Mouse (Mus musculus) lung, embryonic 16.5 days (tissue): ENCODE measurements around the gene Snu13. TPM values are rescaled to one million over a fixed set of nuclear protein-coding genes. Genes with fewer than 3 reads are reported as not detected.

ENCODE experiments used
- ATAC-seq: fragments of 200-750 bp; cut with Nextera tagmentation; 2 replicates; pipeline ENCODE4 v1.8.0; 2017; ENCODE audit warnings: low read depth, mild to moderate bottlenecking, moderate library complexity
- H3K27ac ChIP-seq: fragments of 300-500 bp; sonication (generic); 2 replicates; pipeline ENCODE4 v1.5.1; 2014; ENCODE audit warnings: mild to moderate bottlenecking, control low read depth, low read length
- H3K27me3 ChIP-seq: fragments of 300-500 bp; sonication (generic); 2 replicates; pipeline ENCODE4 v1.6.1; 2014; ENCODE audit warnings: low read depth, low read length, mixed read lengths; ENCODE audit not compliant: control insufficient read depth, insufficient read depth
- H3K36me3 ChIP-seq: fragments of 300-500 bp; sonication (generic); 2 replicates; pipeline ENCODE4 v1.6.1; 2014; ENCODE audit warnings: low read length; ENCODE audit not compliant: control insufficient read depth, insufficient read depth
- H3K4me1 ChIP-seq: fragments of 300-500 bp; sonication (generic); replicated peaks from 2 replicates; pipeline ENCODE4 v1.6.1; 2014; ENCODE audit warnings: low read length, mixed read lengths; ENCODE audit not compliant: control insufficient read depth, insufficient read depth
- H3K4me2 ChIP-seq: fragments of 300-500 bp; sonication (generic); 2 replicates; pipeline ENCODE4 v1.6.1; 2014; ENCODE audit warnings: low read depth, low read length, control low read depth
- H3K4me3 ChIP-seq: fragments of 300-500 bp; sonication (generic); 2 replicates; pipeline ENCODE4 v1.5.1; 2014; ENCODE audit warnings: mild to moderate bottlenecking, low read length, control low read depth
- H3K9ac ChIP-seq: fragments of 300-500 bp; sonication (generic); 2 replicates; pipeline ENCODE4 v1.6.1; 2014; ENCODE audit warnings: low read length, control low read depth
- H3K9me3 ChIP-seq: fragments of 300-500 bp; sonication (generic); 2 replicates; pipeline ENCODE4 v1.6.1; 2016; ENCODE audit warnings: low read length; ENCODE audit not compliant: control insufficient read depth
- WGBS: fragments of 180-500 bp; shearing (Covaris S2); extraction: QIAGEN DNeasy Blood & Tissue Kit; methylation state at CpG from one replicate; pipeline ENCODE4 v1.1.7; 2014; 5-methylcytosine and 5-hydroxymethylcytosine counted together
- polyA plus RNA-seq: library from polyadenylated mRNA; unstranded; fragments of >200 nt; fragmentation: Nextera tagmentation; extraction: Ambion mirVana; gene quantifications from 2 replicates; pipeline ENCODE4 v1.2.1, GENCODE M21; 2015

The Snu13 gene
- polyA plus RNA-seq: 260 and 272 TPM in 2 replicates

DNA sequence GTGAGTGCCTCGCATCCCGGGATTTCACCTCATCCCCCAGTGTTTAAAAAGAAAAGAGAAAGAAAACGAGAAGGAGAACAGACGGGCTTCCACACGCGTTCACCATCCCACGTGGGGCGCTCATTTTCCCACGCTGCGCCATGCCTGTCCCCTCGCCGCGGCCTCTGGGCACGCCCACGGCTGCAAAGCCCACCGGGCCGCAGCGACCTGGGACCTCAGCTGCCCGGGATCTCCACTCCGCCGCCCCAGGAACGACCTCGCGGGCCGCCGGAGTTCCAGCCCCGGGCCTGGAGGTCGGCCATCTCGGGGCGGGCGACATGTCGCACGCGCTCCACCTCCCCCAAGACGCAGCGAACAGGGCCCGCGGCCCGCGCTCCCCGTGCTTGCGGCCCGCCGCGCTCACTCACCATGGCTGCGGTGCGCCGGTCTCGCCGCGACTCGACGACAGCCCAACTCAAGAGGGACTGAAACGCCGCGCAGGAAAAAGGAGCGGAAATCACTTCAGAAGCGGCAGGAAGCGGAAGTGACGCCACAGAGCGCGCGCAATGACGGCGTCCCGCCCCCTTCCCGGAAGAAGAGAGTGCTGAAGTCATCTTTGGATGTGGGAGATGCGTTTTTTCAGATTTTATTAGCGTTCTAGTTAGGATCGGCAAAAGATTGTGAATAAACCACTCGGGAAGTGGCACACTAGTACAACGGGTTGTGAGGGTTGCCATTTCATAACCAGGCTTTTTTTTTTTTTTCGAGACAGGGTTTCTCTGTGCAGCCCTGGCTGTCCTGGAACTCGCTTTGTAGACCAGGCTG lies at the start of gene Snu13:
Snu13 (minus strand) TSS at position 519 of the 804 bp plus-strand sequence.
- no peaks in the 10 kb centered on the region for H3K9me3 ChIP-seq
- H3K36me3 ChIP-seq: peaks cover 11% of the 10 kb centered on the region
- peak; percentile 94 for ATAC-seq
- H3K4me2 ChIP-seq: peak within 1 kb of the TSS; percentile 83
- peaks cover 9% of the 10 kb centered on the region; the same call in 1 of the 2 replicates for H3K4me1 ChIP-seq
- H3K27me3 ChIP-seq: no peaks in the 10 kb centered on the region
- under 1% methylated on average over 65 of the region's 74 CpGs for WGBS
- peak within 1 kb of the TSS; percentile 100 for H3K4me3 ChIP-seq
- H3K27ac ChIP-seq: peak within 1 kb of the TSS; percentile 88
- H3K9ac ChIP-seq: peak within 1 kb of the TSS; percentile 97

DNA sequence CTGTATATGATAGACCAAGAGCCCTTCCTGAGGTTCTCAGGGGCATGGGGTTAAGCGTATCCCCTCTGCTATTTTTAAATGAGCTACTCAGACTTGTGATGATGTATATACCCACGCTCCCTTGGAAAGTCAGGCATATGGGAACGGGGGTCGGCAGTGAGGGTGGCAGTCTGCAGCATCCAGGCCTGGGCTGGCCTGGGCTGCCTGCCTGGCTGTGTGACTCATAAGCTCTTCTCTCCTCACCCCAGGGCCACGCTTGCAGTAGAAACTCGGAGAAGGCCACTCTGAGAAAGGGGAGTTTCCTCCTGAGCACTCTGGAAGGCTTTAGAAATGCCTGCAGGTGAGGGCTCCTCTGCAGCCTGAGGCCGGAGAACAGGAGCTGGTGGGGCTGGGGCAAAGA lies 43.7 kb upstream of the Snu13 start:
- 62% methylated on average over 7 of the region's 7 CpGs for WGBS
- no peaks in the 10 kb centered on the region for H3K4me1 ChIP-seq
- H3K9ac ChIP-seq: no peak overlapping the region
- no peak overlapping the region for H3K4me2 ChIP-seq
- no peak overlapping the region for H3K27ac ChIP-seq
- no peaks in the 10 kb centered on the region for H3K27me3 ChIP-seq
- no peak overlapping the region for H3K4me3 ChIP-seq
- ATAC-seq: no peak
- H3K36me3 ChIP-seq: no peaks in the 10 kb centered on the region
- H3K9me3 ChIP-seq: no peaks in the 10 kb centered on the region

DNA sequence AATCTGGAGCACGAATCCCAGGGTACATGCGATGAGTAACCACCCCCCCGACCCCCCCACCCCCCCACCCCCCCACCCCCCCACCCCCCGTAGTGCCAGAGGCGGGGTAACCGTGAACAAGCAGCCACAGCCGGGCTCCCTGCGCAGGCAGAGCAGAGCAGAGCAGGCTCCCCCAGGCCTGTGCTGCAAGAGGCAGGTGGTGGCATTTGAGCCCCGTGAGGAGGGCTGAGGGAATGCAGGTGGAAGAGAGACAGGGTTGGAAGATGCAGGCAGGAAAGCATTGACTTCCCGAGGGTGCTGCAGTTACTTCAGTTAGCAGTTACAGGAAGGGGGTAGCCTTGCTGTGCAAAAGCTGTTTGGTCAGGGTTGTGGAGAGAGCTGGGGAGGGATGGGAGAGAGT lies 39.9 kb upstream of the Snu13 start:
- 13% methylated on average over 10 of the region's 10 CpGs for WGBS
- no peak for ATAC-seq
- no peak overlapping the region for H3K4me2 ChIP-seq
- no peaks in the 10 kb centered on the region for H3K9me3 ChIP-seq
- H3K36me3 ChIP-seq: no peaks in the 10 kb centered on the region
- no peak overlapping the region for H3K9ac ChIP-seq
- H3K4me1 ChIP-seq: no peaks in the 10 kb centered on the region
- no peak overlapping the region for H3K4me3 ChIP-seq
- no peaks in the 10 kb centered on the region for H3K27me3 ChIP-seq
- H3K27ac ChIP-seq: no peak overlapping the region

DNA sequence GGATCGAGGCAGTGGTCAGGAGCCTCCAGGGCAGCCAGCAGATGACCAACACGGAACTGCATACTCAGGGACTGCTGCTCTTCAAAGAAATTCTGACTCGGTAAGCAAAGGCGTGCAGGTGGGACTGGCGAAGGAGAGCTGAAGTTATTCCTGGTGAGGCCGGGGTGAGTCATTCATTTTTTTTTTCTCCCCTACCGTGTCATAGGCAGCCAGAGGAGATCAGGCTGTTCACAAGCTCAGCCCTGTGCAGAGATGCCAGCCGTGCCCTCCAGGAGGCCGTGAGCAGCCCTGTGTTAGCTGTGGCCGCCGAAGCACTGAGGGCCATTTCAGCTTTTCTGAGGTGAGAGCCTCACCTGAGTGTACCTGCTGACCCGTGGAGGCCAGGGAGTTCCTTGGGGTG lies 38.7 kb upstream of the Snu13 start:
- no peaks in the 10 kb centered on the region for H3K27me3 ChIP-seq
- no peak overlapping the region for H3K27ac ChIP-seq
- no peak overlapping the region for H3K4me3 ChIP-seq
- no peaks in the 10 kb centered on the region for H3K36me3 ChIP-seq
- no peak overlapping the region for H3K4me2 ChIP-seq
- ATAC-seq: no peak
- no peak overlapping the region for H3K9ac ChIP-seq
- 64% methylated on average over 12 of the region's 12 CpGs for WGBS
- H3K4me1 ChIP-seq: no peaks in the 10 kb centered on the region
- H3K9me3 ChIP-seq: no peaks in the 10 kb centered on the region

DNA sequence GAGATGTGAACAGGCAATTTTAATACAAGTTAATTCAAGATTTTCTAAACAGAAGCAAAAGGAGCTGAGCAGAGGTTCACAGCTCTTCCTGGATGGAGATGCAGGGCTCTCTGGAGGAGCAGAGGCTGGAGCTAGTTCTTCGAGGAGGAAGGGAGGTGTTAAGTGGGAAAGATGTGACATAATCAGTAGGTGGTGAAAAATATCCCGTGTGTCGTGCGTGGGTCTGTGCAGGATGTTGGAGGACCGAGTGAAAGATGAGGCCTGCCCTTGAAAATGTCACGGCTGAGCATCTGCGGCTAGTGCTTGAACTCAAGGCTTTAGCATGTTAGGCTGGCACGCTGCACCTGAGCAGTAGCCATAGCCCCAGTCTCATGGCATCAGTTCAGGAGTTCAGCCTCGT lies 38.2 kb upstream of the Snu13 start:
- no peak overlapping the region for H3K4me3 ChIP-seq
- H3K27me3 ChIP-seq: no peaks in the 10 kb centered on the region
- no peak overlapping the region for H3K9ac ChIP-seq
- WGBS: 62% methylated on average over 9 of the region's 9 CpGs
- no peak overlapping the region for H3K27ac ChIP-seq
- ATAC-seq: no peak
- no peaks in the 10 kb centered on the region for H3K36me3 ChIP-seq
- no peaks in the 10 kb centered on the region for H3K4me1 ChIP-seq
- no peaks in the 10 kb centered on the region for H3K9me3 ChIP-seq
- no peak overlapping the region for H3K4me2 ChIP-seq

DNA sequence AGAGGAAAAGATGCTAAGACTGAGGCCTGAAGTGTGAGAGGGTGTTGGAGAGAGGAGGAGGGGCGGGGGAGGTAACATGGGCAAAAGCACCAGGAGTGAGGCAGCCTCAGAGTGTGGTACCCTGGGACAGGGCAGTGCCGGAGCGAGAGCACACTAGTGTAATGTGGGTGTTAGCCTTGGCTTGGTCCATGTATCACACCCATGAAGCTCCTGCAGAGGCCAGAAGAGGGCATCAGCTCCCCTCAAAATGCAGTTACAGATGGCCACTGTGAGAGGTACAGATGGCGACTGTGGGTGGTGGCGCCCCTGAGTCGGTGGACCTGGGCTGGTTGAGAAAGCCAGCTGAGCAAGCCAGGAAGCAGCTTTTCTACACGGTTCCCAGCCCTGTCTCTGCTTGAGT lies 33.8 kb upstream of the Snu13 start:
- H3K4me3 ChIP-seq: no peak overlapping the region
- no peak overlapping the region for H3K27ac ChIP-seq
- ATAC-seq: no peak
- H3K9ac ChIP-seq: no peak overlapping the region
- H3K27me3 ChIP-seq: no peaks in the 10 kb centered on the region
- H3K9me3 ChIP-seq: no peaks in the 10 kb centered on the region
- H3K36me3 ChIP-seq: no peaks in the 10 kb centered on the region
- WGBS: 26% methylated on average over 7 of the region's 7 CpGs
- no peaks in the 10 kb centered on the region for H3K4me1 ChIP-seq
- H3K4me2 ChIP-seq: no peak overlapping the region

DNA sequence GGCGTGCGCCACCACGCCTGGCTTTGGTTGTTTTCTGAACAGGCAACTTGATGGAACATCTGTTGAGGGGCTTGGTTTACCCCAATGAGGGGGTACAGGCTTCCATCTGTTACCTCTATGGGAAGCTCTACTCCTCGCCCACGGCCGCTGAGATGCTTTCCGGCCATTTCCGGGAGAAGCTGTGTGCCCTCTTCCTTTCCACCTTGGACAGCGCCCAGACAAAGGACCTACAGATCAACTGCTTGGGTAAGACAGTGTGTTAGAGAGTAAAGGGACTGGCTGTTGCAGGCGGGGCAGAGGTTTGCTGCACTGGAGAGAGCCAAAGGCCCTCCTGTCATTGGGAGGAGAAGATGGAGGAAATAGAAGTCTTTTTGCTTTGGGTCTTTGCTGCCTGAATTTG lies 32.5 kb upstream of the Snu13 start:
- Histone ChIP-seq H3K9me3 (no peaks in the 10 kb centered on the region), H3K4me3 (no peak overlapping the region), H3K27ac (no peak overlapping the region), H3K36me3 (no peaks in the 10 kb centered on the region), H3K4me2 (no peak overlapping the region), H3K9ac (no peak overlapping the region), H3K27me3 (no peaks in the 10 kb centered on the region), H3K4me1 (no peaks in the 10 kb centered on the region)
- ATAC-seq: no peak
- WGBS: 49% methylated on average over 10 of the region's 10 CpGs

DNA sequence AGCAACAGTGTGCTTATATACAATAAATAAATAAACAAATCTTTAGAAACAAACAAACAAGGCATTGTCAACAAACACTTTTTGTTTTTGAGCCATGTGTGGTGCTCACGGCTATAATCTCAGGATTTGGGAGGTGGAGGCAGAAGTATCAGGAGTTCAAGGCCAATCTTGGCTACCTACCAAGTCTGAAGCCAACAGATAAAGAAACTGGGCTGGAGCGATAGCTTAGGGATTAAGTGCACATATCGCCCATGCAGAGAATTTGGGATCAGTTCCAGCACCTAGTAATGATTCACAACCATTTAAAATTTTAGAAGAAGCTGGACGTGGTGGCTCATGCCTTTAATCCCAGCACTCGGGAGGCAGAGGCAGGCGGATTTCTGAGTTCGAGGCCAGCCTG lies 26.1 kb upstream of the Snu13 start:
- Histone ChIP-seq H3K27ac (no peak overlapping the region), H3K4me3 (no peak overlapping the region), H3K4me1 (no peaks in the 10 kb centered on the region), H3K27me3 (peaks cover 27% of the 10 kb centered on the region), H3K9ac (no peak overlapping the region), H3K36me3 (no peaks in the 10 kb centered on the region), H3K9me3 (0 out of 2 replicates have a peak, but pooled peaks cover 5% of the 10 kb centered on the region), H3K4me2 (no peak overlapping the region)
- 76% methylated on average over 7 of the region's 7 CpGs for WGBS
- no peak for ATAC-seq

DNA sequence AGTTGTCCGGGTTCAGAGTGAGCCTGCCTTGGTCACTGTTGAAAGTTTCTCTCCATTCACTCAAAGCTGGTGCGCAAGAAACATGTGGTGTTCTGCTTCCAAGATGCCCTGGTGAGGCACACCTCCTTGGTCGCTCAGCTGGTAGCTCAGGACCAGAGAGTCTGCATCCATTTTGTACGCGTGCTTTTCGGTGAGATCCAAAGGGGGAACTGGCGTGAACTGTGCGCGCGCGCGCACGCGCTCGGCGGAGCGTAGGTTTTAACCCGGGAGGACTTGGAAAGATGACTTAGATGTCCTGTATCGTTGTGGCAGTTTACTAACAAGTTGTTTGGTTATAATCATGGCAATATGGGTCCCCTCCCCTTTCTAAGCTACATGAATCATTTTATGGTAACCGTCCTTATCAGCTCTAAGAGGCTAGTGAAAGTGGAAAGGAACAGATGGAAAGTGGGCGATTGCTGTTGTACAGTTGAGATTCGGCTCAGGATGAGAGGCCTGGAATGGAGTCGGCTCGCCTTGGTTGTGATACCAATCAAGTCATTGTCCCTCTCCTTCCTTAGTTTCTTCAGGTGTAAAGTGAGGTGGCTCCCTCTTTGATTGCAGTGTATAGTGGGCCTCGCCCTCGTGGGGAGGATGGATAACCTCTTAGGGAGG lies 24.5 kb upstream of the Snu13 start:
- Histone ChIP-seq H3K27me3 (peaks cover 28% of the 10 kb centered on the region), H3K4me3 (no peak overlapping the region), H3K27ac (no peak overlapping the region), H3K36me3 (no peaks in the 10 kb centered on the region), H3K4me1 (no peaks in the 10 kb centered on the region), H3K9me3 (0 out of 2 replicates have a peak, but pooled peaks cover 5% of the 10 kb centered on the region), H3K9ac (no peak overlapping the region), H3K4me2 (no peak overlapping the region)
- no peak for ATAC-seq
- WGBS: 85% methylated on average over 26 of the region's 26 CpGs
